Mouse (Mus musculus) ZHBTc4 (cell line): ENCODE data around the gene Ypel1.

Experiments used
- DNase-seq: peaks from one replicate; pipeline ENCODE4 v3.0.0-alpha.2; 2011; ENCODE audit warnings: low read depth, low spot score

Ypel1 gene

GRCm38 (mm10) chr16:17086669-17087193 is 17.2 kb downstream of the Ypel1 start:
- no peak for DNase-seq

GRCm38 (mm10) chr16:17088346-17088745 is 18.9 kb downstream of the Ypel1 start:
- DNase-seq, result no peak

- no peak for DNase-seq
These were observed 27.4 kb downstream of the Ypel1 start for GRCm38 (mm10) chr16:17096938-17097337.

- no peak for DNase-seq
These were observed 33.2 kb downstream of the Ypel1 start for GRCm38 (mm10) chr16:17102630-17103220.

- no peak for DNase-seq
These were observed 35.1 kb downstream of the Ypel1 start for GRCm38 (mm10) chr16:17104600-17104999.

GRCm38 (mm10) chr16:17110771-17111743 is 41.6 kb downstream of the Ypel1 start, which contains the start of gene Ppil2:
Gene Ppil2, minus strand, starts transcription at chr16:17111257.
- DNase-seq, result peak; percentile 89

- DNase-seq, result no peak
These were observed 47.9 kb downstream of the Ypel1 start for GRCm38 (mm10) chr16:17117309-17117799.

GRCm38 (mm10) chr16:17121569-17121968 is 52.1 kb downstream of the Ypel1 start:
- DNase-seq, result peak; percentile 82

GRCm38 (mm10) chr16:17124119-17124870 is 54.8 kb downstream of the Ypel1 start:
- peak; percentile 58 for DNase-seq

- peak; percentile 92 for DNase-seq
These were observed 55.5 kb downstream of the Ypel1 start, which contains the start of gene 2610318N02Rik for GRCm38 (mm10) chr16:17124871-17125520. Gene 2610318N02Rik, minus strand, starts transcription at chr16:17125167.

- peak; percentile 80 for DNase-seq
These were observed 57.8 kb downstream of the Ypel1 start for GRCm38 (mm10) chr16:17127292-17127691.

GRCm38 (mm10) chr16:17131191-17132088 is 61.9 kb downstream of the Ypel1 start:
- peak; percentile 48 for DNase-seq

GRCm38 (mm10) chr16:17132089-17132905 is 62.8 kb downstream of the Ypel1 start, which contains the start of gene Sdf2l1:
Gene Sdf2l1, minus strand, starts transcription at chr16:17132383.
- DNase-seq, result peak; percentile 99

GRCm38 (mm10) chr16:17132906-17133200 is 63.4 kb downstream of the Ypel1 start:
- DNase-seq, result no peak
